19 mouse cellular contexts compared by ENCODE assay signal in the genomic region with DNA sequence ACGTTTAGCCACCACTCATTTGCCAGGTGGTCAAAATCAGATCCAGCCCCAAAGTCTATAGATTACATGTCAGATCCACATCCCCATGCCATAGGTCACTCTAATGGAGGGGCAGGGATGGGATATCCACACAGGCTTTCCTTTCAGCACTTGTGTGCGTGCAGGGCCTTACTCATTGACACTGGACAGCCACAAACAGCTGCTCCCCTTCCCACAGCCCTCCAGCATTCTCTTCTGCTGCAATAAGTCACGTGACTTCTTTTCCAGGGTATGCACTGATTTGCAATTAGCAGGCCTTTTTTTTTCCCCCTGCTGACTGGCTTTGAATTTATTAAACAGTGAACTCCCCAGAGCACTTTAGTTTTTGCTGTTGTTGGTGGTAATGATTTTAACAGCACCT. TPM values are rescaled to one million over a fixed set of nuclear protein-coding genes. Genes with fewer than 3 reads are reported as not detected.
DNase-seq lines count a peak whose midpoint lies in the region; ATAC-seq and TF ChIP-seq lines count a peak whose summit lies in the region.
"Had no signal": no experiment of that assay in that cellular context is flagged by ENCODE, and none has a peak within 500 bp of the region (broad histone marks: within the 10 kb centered on the region; RNA-seq: fewer than 3 reads in every experiment).

No protein-coding gene starts in this region.

- H3K9ac ChIP-seq in forebrain, embryonic 12.5 days = no peak overlapping the region
- H3K9ac ChIP-seq in forebrain, postnatal 0 days = no peak overlapping the region
- no peak overlapping the region for H3K9ac ChIP-seq in midbrain, embryonic 14.5 days (replicated peaks; ENCODE audit: low read length)
- no peak overlapping the region for H3K9ac ChIP-seq in midbrain, embryonic 15.5 days
- H3K9ac ChIP-seq in forebrain, embryonic 15.5 days (replicated peaks) = no peak overlapping the region
- H3K9ac ChIP-seq: limb, embryonic 12.5 days; liver, embryonic 14.5 days had no signal

- peaks cover 48% of the 10 kb centered on the region for H3K27me3 ChIP-seq in forebrain, embryonic 12.5 days
- H3K27me3 ChIP-seq in forebrain, postnatal 0 days (ENCODE audit: insufficient read depth, low read length) = peaks cover 14% of the 10 kb centered on the region
- H3K27me3 ChIP-seq in midbrain, embryonic 14.5 days (ENCODE audit: control insufficient read depth, insufficient read depth, low read length) = peaks cover 32% of the 10 kb centered on the region
- peaks cover 32% of the 10 kb centered on the region for H3K27me3 ChIP-seq in midbrain, embryonic 15.5 days (replicated peaks)
- H3K27me3 ChIP-seq in forebrain, embryonic 15.5 days = peaks cover 22% of the 10 kb centered on the region

- H3K4me1 ChIP-seq in forebrain, embryonic 12.5 days = peaks cover 12% of the 10 kb centered on the region
- H3K4me1 ChIP-seq in forebrain, postnatal 0 days (ENCODE audit: insufficient read depth) = no peaks in the 10 kb centered on the region
- no peaks in the 10 kb centered on the region for H3K4me1 ChIP-seq in midbrain, embryonic 14.5 days (ENCODE audit: control insufficient read depth, insufficient read depth, low read length)
- no peaks in the 10 kb centered on the region for H3K4me1 ChIP-seq in midbrain, embryonic 15.5 days
- H3K4me1 ChIP-seq in forebrain, embryonic 15.5 days = peaks cover 7% of the 10 kb centered on the region
- H3K4me1 ChIP-seq: limb, embryonic 12.5 days had no signal

- no peaks in the 10 kb centered on the region for H3K9me3 ChIP-seq in forebrain, embryonic 12.5 days
- no peaks in the 10 kb centered on the region for H3K9me3 ChIP-seq in forebrain, postnatal 0 days (ENCODE audit: low read length)
- H3K9me3 ChIP-seq in midbrain, embryonic 14.5 days (ENCODE audit: control insufficient read depth, low read length) = no peaks in the 10 kb centered on the region
- no peaks in the 10 kb centered on the region for H3K9me3 ChIP-seq in midbrain, embryonic 15.5 days
- H3K9me3 ChIP-seq in forebrain, embryonic 15.5 days = no peaks in the 10 kb centered on the region
- H3K9me3 ChIP-seq: limb, embryonic 12.5 days had no signal

- peak; percentile 81 for ATAC-seq in forebrain, embryonic 12.5 days (ENCODE audit: low FRiP score)
- no peak; the same call in 1 of the 2 replicates for ATAC-seq in forebrain, postnatal 0 days
- no peak for ATAC-seq in midbrain, embryonic 14.5 days (ENCODE audit: low FRiP score, low TSS enrichment)
- ATAC-seq in midbrain, embryonic 15.5 days (replicated peaks) = no peak
- peak; percentile 73; the same call in 1 of the 2 replicates for ATAC-seq in forebrain, embryonic 15.5 days (replicated peaks)

- H3K36me3 ChIP-seq in forebrain, embryonic 12.5 days (replicated peaks) = no peaks in the 10 kb centered on the region
- H3K36me3 ChIP-seq in forebrain, postnatal 0 days (ENCODE audit: insufficient read depth) = no peaks in the 10 kb centered on the region
- H3K36me3 ChIP-seq in midbrain, embryonic 14.5 days (ENCODE audit: control insufficient read depth, insufficient read depth, low read length) = no peaks in the 10 kb centered on the region
- H3K36me3 ChIP-seq in midbrain, embryonic 15.5 days (replicated peaks) = no peaks in the 10 kb centered on the region
- H3K36me3 ChIP-seq in forebrain, embryonic 15.5 days = no peaks in the 10 kb centered on the region
- H3K36me3 ChIP-seq: limb, embryonic 12.5 days had no signal

- H3K4me2 ChIP-seq in forebrain, embryonic 12.5 days = no peak overlapping the region
- no peak overlapping the region for H3K4me2 ChIP-seq in forebrain, postnatal 0 days (ENCODE audit: low read depth)
- H3K4me2 ChIP-seq in midbrain, embryonic 14.5 days (ENCODE audit: low read length) = no peak overlapping the region
- no peak overlapping the region for H3K4me2 ChIP-seq in midbrain, embryonic 15.5 days
- no peak overlapping the region for H3K4me2 ChIP-seq in forebrain, embryonic 15.5 days (replicated peaks)
- H3K4me2 ChIP-seq: limb, embryonic 12.5 days had no signal

- no peak for TF ChIP-seq CTCF in forebrain, postnatal 0 days (IDR thresholded peaks at IDR 0.05; ENCODE audit: low read depth)

- no peak overlapping the region for H3K4me3 ChIP-seq in forebrain, embryonic 12.5 days (replicated peaks)
- H3K4me3 ChIP-seq in forebrain, postnatal 0 days (ENCODE audit: low read depth, low read length) = no peak overlapping the region
- H3K4me3 ChIP-seq in midbrain, embryonic 14.5 days (replicated peaks; ENCODE audit: low read depth, low read length) = no peak overlapping the region
- no peak overlapping the region for H3K4me3 ChIP-seq in midbrain, embryonic 15.5 days
- H3K4me3 ChIP-seq in forebrain, embryonic 15.5 days = no peak overlapping the region
- H3K4me3 ChIP-seq: layer of hippocampus, adult 2 months; left cerebral cortex, adult 2 months; limb, embryonic 12.5 days had no signal

- WGBS in forebrain, embryonic 12.5 days = 28% methylated on average over 3 of the region's 3 CpGs
- 20% methylated on average over 3 of the region's 3 CpGs for WGBS in forebrain, postnatal 0 days
- 35% methylated on average over 3 of the region's 3 CpGs for WGBS in midbrain, embryonic 14.5 days
- WGBS in midbrain, embryonic 15.5 days = 18% methylated on average over 3 of the region's 3 CpGs
- WGBS in forebrain, embryonic 15.5 days = 17% methylated on average over 3 of the region's 3 CpGs

- 0 out of 2 replicates have a peak overlapping the region, but pooled peaks have one; percentile 33 for H3K27ac ChIP-seq in forebrain, embryonic 12.5 days
- no peak overlapping the region for H3K27ac ChIP-seq in forebrain, postnatal 0 days (ENCODE audit: low read depth, low read length)
- H3K27ac ChIP-seq in midbrain, embryonic 14.5 days (replicated peaks; ENCODE audit: low read depth, low read length) = no peak overlapping the region
- H3K27ac ChIP-seq in midbrain, embryonic 15.5 days = no peak overlapping the region
- no peak overlapping the region for H3K27ac ChIP-seq in forebrain, embryonic 15.5 days (replicated peaks)
- H3K27ac ChIP-seq: layer of hippocampus, adult 2 months; left cerebral cortex, adult 2 months; limb, embryonic 12.5 days; liver, embryonic 14.5 days had no signal

- no peak for DNase-seq in forebrain, postnatal 0 days
- DNase-seq in midbrain, embryonic 14.5 days = peak; percentile 54
- DNase-seq in layer of hippocampus, postnatal 25 days (ENCODE audit: extremely low spot score in 1 of 2, low spot score in 1 of 2) = no peak
- DNase-seq in gastrocnemius, postnatal 4 days (ENCODE audit: low spot score in 2 of 2) = no peak
- DNase-seq: B cell, adult 2 months; cerebellum, adult 11-12 months; lung, postnatal 10 days; thymus, postnatal 25 days had no signal

RNA-seq across cellular contexts. Expression of gene Nkx2-3, which starts 14.0 kb away (rescaled TPM):
- polyA plus RNA-seq in forebrain, embryonic 12.5 days (2016; fragmentation: Nextera tagmentation; extraction: Ambion mirVana) = 6.3 and 8.3 TPM in 2 replicates
- 0.67 and 0.92 TPM in 2 replicates for total RNA-seq in forebrain, postnatal 0 days (2014; rRNA removed)
- 1.1 and 1.6 TPM in 2 replicates for polyA plus RNA-seq in forebrain, postnatal 0 days (2015; fragmentation: Nextera tagmentation; extraction: Ambion mirVana)
- 0.30 and 0.62 TPM in 2 replicates for polyA plus RNA-seq in midbrain, embryonic 14.5 days (2014; fragmentation: Nextera tagmentation; extraction: Ambion mirVana)
- polyA plus RNA-seq in midbrain, embryonic 15.5 days (2015; fragmentation: Nextera tagmentation; extraction: Ambion mirVana) = 0.40 and 0.98 TPM in 2 replicates
- 3.6 and 4.5 TPM in 2 replicates for polyA plus RNA-seq in forebrain, embryonic 15.5 days (2015; fragmentation: Nextera tagmentation; extraction: Ambion mirVana)
- not detected for total RNA-seq in layer of hippocampus, postnatal 25 days (2021)
- not detected for total RNA-seq in gastrocnemius, postnatal 4 days (2021)
- total RNA-seq: adrenal gland, adult 18-20 months; granulocyte monocyte progenitor cell, adult 5-6 weeks; layer of hippocampus, adult 2 months; left cerebral cortex, adult 2 months; megakaryocyte-erythroid progenitor cell, adult 5-6 weeks had no signal
- polyA plus RNA-seq: heart, embryonic 14.5 days; limb, embryonic 12.5 days had no signal

RNA-seq across cellular contexts. Expression of gene Slc25a28, which starts 48.5 kb away (rescaled TPM):
- 17.5 and 18.1 TPM in 2 replicates for polyA plus RNA-seq in forebrain, embryonic 12.5 days (2016; fragmentation: Nextera tagmentation; extraction: Ambion mirVana)
- 45.2 and 67.2 TPM in 2 replicates for total RNA-seq in forebrain, postnatal 0 days (2014; rRNA removed)
- 13.1 and 15.6 TPM in 2 replicates for polyA plus RNA-seq in forebrain, postnatal 0 days (2015; fragmentation: Nextera tagmentation; extraction: Ambion mirVana)
- polyA plus RNA-seq in midbrain, embryonic 14.5 days (2014; fragmentation: Nextera tagmentation; extraction: Ambion mirVana) = 10.8 and 16.7 TPM in 2 replicates
- 14.4 and 16.7 TPM in 2 replicates for polyA plus RNA-seq in midbrain, embryonic 15.5 days (2015; fragmentation: Nextera tagmentation; extraction: Ambion mirVana)
- 17.8 and 18.7 TPM in 2 replicates for polyA plus RNA-seq in forebrain, embryonic 15.5 days (2015; fragmentation: Nextera tagmentation; extraction: Ambion mirVana)
- total RNA-seq in layer of hippocampus, postnatal 25 days (2021) = 10 to 100 TPM; 38.4 to 44.5 TPM
- 10 to 100 TPM; 20.9 to 24.8 TPM for total RNA-seq in gastrocnemius, postnatal 4 days (2021)

Comparison
In these comparisons a context has a peak if more than half of its experiments do, and no peak if none do; other contexts are left out.
1. ATAC-seq: peak in forebrain, embryonic 12.5 days (single experiment) and forebrain, embryonic 15.5 days (single experiment); none in forebrain, postnatal 0 days (single experiment), midbrain, embryonic 14.5 days (single experiment) and midbrain, embryonic 15.5 days (single experiment).